Mouse (Mus musculus): Measurements from ENCODE around the gene Vmn2r2. TPM values are rescaled to one million over a fixed set of nuclear protein-coding genes. Genes with fewer than 3 reads are reported as not detected.

Gene Vmn2r2
- not detected in 2 replicates for total RNA-seq (2014; rRNA removed)
- not detected in 2 replicates for polyA plus RNA-seq (2012; rRNA removed)

GRCm38 (mm10) chr3:64141878-64142508 lies at the start of gene Vmn2r2:
Vmn2r2 (minus strand) TSS chr3:64141928.
- no peak for TF ChIP-seq POLR2A (IDR thresholded peaks at IDR 0.05; ENCODE audit: extremely low read depth, insufficient read depth, low read length)
- TF ChIP-seq CTCF (IDR thresholded peaks at IDR 0.05; ENCODE audit: low read depth, low read length): no peak
- DNase-seq (ENCODE audit: extremely low read depth, low read depth, low spot score): no peak
- WGBS: 81% methylated on average over 2 of the region's 2 CpGs
- H3K4me1 ChIP-seq (ENCODE audit: control insufficient read depth, insufficient read depth, low read length): no peaks in the 10 kb centered on the region
- no peaks in the 10 kb centered on the region for H3K79me2 ChIP-seq (ENCODE audit: control insufficient read depth, insufficient read depth, low read length)
- no peaks in the 10 kb centered on the region for H3K27me3 ChIP-seq (ENCODE audit: control insufficient read depth, insufficient read depth, low read length)
- no peak within 1 kb of the TSS for H3K27ac ChIP-seq (replicated peaks; ENCODE audit: insufficient read depth, low read depth, low read length)
- H3K4me3 ChIP-seq (ENCODE audit: insufficient read depth, low read depth, low read length): no peak within 1 kb of the TSS
- H3K36me3 ChIP-seq (ENCODE audit: control insufficient read depth, insufficient read depth, low read length): no peaks in the 10 kb centered on the region
- no peak within 1 kb of the TSS for H3K9ac ChIP-seq (ENCODE audit: low read depth, low read length)

- Histone ChIP-seq H3K4me3 (ENCODE audit: insufficient read depth, low read depth, low read length) (no peak overlapping the region), H3K4me1 (ENCODE audit: control insufficient read depth, insufficient read depth, low read length) (no peaks in the 10 kb centered on the region), H3K9ac (ENCODE audit: low read depth, low read length) (no peak overlapping the region), H3K27ac (replicated peaks; ENCODE audit: insufficient read depth, low read depth, low read length) (no peak overlapping the region), H3K27me3 (ENCODE audit: control insufficient read depth, insufficient read depth, low read length) (no peaks in the 10 kb centered on the region), H3K36me3 (ENCODE audit: control insufficient read depth, insufficient read depth, low read length) (no peaks in the 10 kb centered on the region), H3K79me2 (ENCODE audit: control insufficient read depth, insufficient read depth, low read length) (no peaks in the 10 kb centered on the region)
- TF ChIP-seq CTCF (IDR thresholded peaks at IDR 0.05; ENCODE audit: low read depth, low read length) (no peak), POLR2A (IDR thresholded peaks at IDR 0.05; ENCODE audit: extremely low read depth, insufficient read depth, low read length) (no peak)
- no peak for DNase-seq (ENCODE audit: extremely low read depth, low read depth, low spot score)
- 86% methylated on average over 11 of the region's 11 CpGs for WGBS
These were observed 28.2 kb downstream of the Vmn2r2 start for GRCm38 (mm10) chr3:64113352-64114046.

GRCm38 (mm10) chr3:64112707-64113106 lies 29.0 kb downstream of the Vmn2r2 start:
- Histone ChIP-seq H3K36me3 (ENCODE audit: control insufficient read depth, insufficient read depth, low read length) (no peaks in the 10 kb centered on the region), H3K9ac (ENCODE audit: low read depth, low read length) (no peak overlapping the region), H3K27me3 (ENCODE audit: control insufficient read depth, insufficient read depth, low read length) (no peaks in the 10 kb centered on the region), H3K4me1 (ENCODE audit: control insufficient read depth, insufficient read depth, low read length) (no peaks in the 10 kb centered on the region), H3K4me3 (ENCODE audit: insufficient read depth, low read depth, low read length) (no peak overlapping the region), H3K79me2 (ENCODE audit: control insufficient read depth, insufficient read depth, low read length) (no peaks in the 10 kb centered on the region), H3K27ac (replicated peaks; ENCODE audit: insufficient read depth, low read depth, low read length) (no peak overlapping the region)
- no peak for DNase-seq (ENCODE audit: extremely low read depth, low read depth, low spot score)
- WGBS: 81% methylated on average over 1 of the region's 1 CpGs
- TF ChIP-seq CTCF (IDR thresholded peaks at IDR 0.05; ENCODE audit: low read depth, low read length) (no peak), POLR2A (IDR thresholded peaks at IDR 0.05; ENCODE audit: extremely low read depth, insufficient read depth, low read length) (no peak)

- Histone ChIP-seq H3K4me3 (ENCODE audit: insufficient read depth, low read depth, low read length) (no peak within 1 kb of the TSS), H3K27ac (replicated peaks; ENCODE audit: insufficient read depth, low read depth, low read length) (no peak within 1 kb of the TSS), H3K79me2 (ENCODE audit: control insufficient read depth, insufficient read depth, low read length) (no peaks in the 10 kb centered on the region), H3K27me3 (ENCODE audit: control insufficient read depth, insufficient read depth, low read length) (no peaks in the 10 kb centered on the region), H3K4me1 (ENCODE audit: control insufficient read depth, insufficient read depth, low read length) (no peaks in the 10 kb centered on the region), H3K36me3 (ENCODE audit: control insufficient read depth, insufficient read depth, low read length) (no peaks in the 10 kb centered on the region), H3K9ac (ENCODE audit: low read depth, low read length) (no peak within 1 kb of the TSS)
- 77% methylated on average over 4 of the region's 4 CpGs for WGBS
- DNase-seq (ENCODE audit: extremely low read depth, low read depth, low spot score): no peak
- TF ChIP-seq POLR2A (IDR thresholded peaks at IDR 0.05; ENCODE audit: extremely low read depth, insufficient read depth, low read length): no peak
- TF ChIP-seq CTCF (IDR thresholded peaks at IDR 0.05; ENCODE audit: low read depth, low read length): no peak
These were observed 60.5 kb downstream of the Vmn2r2 start, which contains the start of gene Vmn2r1 for GRCm38 (mm10) chr3:64081247-64081646. Vmn2r1 (plus strand) TSS chr3:64081547.

Other genes starting within 250 kb of the Vmn2r2 start
- gene Plch1, start 242.5 kb downstream of the Vmn2r2 start, total RNA-seq (2014; rRNA removed): under 0.01 TPM in 1 of 2 replicates, not detected in the other
- not detected in 2 replicates for gene Plch1, start 242.5 kb downstream of the Vmn2r2 start, polyA plus RNA-seq (2012; rRNA removed)
- 8.9 and 11.0 TPM in 2 replicates for gene E130311K13Rik, start 212.5 kb downstream of the Vmn2r2 start, total RNA-seq (2014; rRNA removed)
- 6.0 and 7.0 TPM in 2 replicates for gene E130311K13Rik, start 212.5 kb downstream of the Vmn2r2 start, polyA plus RNA-seq (2012; rRNA removed)
- gene Slc33a1, start 177.2 kb downstream of the Vmn2r2 start, total RNA-seq (2014; rRNA removed): 60.9 and 66.7 TPM in 2 replicates
- 28.6 and 32.1 TPM in 2 replicates for gene Slc33a1, start 177.2 kb downstream of the Vmn2r2 start, polyA plus RNA-seq (2012; rRNA removed)
- 9.2 and 9.6 TPM in 2 replicates for gene Gmps, start 165.8 kb downstream of the Vmn2r2 start, total RNA-seq (2014; rRNA removed)
- 2.8 and 3.4 TPM in 2 replicates for gene Gmps, start 165.8 kb downstream of the Vmn2r2 start, polyA plus RNA-seq (2012; rRNA removed)
- gene Vmn2r1, start 60.4 kb downstream of the Vmn2r2 start, total RNA-seq (2014; rRNA removed): under 0.01 TPM in 2 replicates
- gene Vmn2r1, start 60.4 kb downstream of the Vmn2r2 start, polyA plus RNA-seq (2012; rRNA removed): not detected in 2 replicates
- gene Vmn2r3, start 147.8 kb upstream of the Vmn2r2 start, total RNA-seq (2014; rRNA removed): not detected in 2 replicates
- gene Vmn2r3, start 147.8 kb upstream of the Vmn2r2 start, polyA plus RNA-seq (2012; rRNA removed): not detected in 2 replicates

All from liver, adult 2 months (tissue).